Mouse (Mus musculus) frontal cortex, postnatal 14 days (tissue): ENCODE measurements around the gene Sash1.
A peak's percentile ranks its signal among the peaks of the same experiment; 100 is the strongest.

Experiments used
- DNase-seq, 2 experiments: peaks; one replicate each; pipeline ENCODE4 v3.0.0; 2022; ENCODE audit warnings: low spot score in 2 of 2

Gene Sash1

DNA sequence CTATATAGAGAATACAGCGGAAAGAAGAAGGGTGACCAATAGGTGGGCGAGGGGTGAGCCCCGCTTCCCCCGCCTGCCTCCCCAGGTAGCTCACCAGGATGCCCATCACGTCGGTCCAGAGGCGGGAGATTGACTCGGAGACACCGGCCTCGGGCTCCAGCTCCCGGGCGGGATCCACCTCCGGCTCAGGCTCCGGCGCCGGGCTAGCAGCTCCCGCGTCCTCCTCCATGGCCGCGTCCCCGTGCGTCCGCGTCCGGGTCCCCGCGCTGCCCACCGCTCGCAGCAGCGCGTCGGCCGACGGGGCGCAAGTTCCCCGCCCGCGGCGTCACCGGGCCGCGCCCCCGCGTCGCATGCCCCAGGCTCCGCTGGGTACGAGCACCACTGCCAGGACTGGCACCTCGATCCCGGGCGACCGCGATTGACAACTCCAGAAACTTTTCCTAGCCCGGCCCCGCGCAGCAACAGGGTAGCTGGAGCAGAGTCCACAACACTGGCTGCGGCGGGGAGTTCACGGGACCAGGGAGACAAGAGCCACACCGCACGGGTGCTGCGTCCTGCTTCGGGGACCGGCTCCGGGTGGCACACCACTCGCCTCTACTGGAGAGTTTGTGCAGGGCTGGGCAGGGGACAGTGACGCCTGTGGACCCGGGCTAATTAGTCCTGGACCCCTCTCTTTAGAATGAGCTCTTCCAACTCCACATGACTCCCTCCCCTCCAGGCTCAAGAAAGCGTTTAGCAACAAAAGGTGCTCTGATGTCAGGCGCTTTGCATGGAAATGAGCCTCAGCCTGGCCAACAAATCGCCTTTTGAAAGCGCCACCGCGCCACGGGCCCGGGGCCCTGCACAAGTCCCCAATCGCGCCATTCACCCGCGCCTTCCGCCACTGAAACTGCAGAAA is at the start of gene Sash1:
TSS of gene Sash1 (minus strand) at position 441 of the 898 bp plus-strand sequence.
- peak; percentile 65 to 67 for DNase-seq

DNA sequence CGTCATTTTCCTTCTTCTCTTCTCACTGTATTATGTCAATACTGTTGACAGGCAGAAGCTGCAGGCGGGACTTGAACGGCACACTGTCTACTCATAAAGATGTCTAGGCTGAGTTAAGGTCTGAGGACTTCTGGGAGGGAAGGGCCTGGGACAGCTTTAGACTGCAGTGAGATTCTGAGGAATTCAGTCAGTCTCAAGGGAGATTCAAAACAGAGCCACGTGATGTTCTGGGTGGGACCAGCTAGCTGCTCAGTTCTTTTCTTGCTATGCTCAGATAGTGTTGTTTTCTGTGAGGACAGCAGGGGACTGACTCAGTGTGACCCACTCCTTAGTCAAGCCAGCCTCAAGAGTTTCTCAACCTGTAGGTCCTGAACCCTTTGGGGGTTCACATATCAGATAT is 49.7 kb upstream of the Sash1 start:
- DNase-seq, result no peak

DNA sequence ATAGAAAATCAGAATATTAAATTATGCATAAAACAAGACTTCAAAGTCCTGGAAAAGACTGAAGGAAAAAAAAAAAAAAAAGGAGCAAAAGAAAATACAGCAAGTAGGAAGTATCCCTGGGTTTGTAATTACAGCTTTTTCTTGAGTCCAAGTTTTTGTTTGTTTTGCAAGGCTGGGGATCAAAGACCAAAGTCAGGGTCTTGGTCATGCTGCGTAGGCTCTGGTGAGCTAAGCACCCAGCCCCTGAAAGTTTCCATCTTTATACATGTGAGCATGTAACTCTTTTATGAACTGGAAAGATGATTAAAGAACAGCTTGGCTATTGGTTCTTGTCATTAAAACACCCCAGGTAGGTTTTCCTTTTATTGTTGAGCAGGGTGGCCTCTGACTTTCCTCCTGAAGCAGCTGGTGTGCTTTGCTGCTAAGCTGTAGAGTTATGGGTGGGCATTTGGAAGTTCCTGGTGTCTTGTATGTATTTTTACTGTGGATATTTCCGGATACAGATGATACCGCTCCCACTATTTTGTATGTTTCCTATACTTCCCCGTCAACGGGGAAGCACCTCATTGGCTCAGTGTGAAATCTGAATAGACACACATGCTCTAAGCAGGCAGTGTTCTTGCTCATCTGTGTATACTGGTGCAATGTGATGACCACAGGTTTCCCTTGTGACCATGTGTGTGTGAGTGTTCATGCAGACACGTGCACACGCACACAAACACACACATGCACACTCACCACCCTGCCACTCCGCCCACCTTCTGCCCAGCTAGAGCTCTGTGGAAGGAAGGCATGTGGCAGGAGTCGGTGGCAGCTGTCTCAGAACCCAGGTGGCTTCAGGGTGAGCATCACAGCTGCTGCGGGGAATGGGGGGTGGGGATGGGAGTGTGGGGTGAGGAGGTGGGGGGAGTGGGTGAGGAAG is 47.8 kb upstream of the Sash1 start:
- DNase-seq, result no peak

DNA sequence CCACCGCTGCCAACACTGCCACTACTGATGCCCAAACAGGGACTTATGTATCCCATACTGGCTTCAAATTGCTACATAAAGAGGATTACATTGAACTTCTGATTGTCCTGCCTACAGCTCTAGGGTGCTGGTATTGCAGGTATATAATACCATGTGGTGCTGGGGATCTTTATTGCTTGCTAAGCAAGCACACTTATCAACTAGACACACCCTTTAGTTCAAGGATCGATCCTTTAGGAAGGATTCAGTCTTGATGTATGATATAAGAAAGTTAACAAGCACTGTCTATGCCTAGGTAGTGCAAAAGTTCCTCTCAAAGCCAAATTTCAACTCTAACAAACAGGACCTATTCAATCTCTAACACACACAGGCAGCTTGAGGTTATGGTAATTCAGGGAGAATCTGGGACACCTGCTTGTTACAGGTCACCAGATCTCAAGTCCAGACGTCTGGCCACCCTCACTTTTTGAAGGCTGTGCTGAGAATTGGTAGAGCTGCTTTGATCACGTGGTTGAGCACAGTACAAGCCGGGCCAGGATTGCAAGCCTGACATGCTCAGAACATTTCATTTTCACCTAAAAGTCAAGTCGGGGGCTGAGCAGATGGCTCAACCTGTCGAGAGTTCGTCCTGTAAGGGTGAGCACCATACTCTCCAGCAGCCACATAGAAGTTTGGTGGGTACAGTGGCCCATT is 45.8 kb upstream of the Sash1 start:
- DNase-seq, result no peak

DNA sequence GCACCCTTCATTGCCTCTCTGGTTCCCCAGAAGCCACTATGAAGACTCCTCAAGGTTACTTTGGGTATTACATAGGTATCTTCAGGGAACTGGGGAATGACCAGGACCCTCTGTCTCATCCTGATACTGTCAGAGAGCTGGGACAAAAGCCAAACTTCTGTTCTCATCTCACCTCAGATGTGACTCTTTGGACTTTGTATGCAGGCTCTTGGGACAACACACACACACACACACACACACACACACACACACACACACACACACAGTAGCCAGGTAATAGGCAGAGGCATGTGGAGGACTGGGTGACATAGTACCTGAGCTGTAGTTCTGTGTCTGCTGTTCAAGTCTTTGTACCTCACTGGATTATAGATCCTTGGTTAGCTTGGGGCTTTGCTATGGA is 44.8 kb upstream of the Sash1 start:
- no peak for DNase-seq

DNA sequence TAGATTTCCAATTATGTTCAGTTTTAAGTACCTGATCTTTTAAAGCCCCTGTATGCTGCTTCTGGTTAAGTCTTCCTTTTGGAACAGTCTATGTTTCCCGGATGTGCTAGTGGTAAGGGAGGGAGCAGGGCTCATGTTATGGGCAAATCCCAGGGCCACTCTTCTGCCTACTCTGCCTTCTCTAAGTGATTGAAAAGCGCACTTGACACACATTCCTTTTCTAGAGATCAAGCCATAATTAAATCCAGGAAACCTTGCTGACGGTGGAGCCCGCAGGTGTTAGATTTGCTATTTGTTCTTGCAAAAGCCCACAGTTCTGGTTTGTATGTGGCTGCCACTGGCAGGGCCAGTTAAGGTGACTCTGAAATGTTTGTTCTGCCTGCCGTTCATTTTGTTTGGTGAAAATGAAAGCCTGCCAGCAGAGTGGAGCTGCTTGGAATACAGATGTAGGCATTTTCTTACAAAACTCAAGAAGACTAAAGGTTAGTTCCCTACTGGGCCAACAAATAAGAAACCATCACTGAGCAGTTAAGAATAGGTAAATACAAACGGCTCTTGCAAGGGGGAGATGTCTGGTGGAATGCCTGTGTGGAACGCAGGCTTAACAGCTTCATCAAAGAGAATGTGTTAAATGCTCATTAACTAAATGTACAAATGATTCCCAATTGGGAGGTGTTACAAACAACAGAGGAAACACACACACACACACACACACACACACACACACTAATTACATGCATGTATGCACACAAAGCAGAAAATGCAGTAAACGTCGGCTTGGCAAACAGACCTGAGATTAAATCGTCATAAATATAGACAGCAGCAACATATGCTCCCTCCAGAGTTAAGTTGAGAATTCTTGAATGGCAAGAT is 43.1 kb upstream of the Sash1 start:
- no peak for DNase-seq

DNA sequence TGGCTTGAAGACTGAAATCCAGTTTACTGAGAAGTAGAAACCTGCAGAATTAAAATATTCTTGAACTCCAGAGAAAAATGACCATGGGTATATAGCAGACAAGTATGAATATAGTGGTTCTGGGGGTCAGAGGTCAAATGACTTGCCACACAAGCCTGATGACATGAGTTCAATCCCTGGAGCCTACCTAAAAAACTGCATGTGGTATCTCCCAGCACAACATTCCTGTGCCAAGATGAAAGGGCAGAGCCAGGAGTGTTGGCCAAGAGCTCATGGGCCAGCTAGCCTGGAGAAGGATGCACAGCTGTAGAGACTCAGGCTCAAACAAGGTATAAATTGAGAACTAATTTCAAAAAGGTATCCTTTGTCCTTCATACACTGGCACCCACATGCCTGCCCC is 42.4 kb upstream of the Sash1 start:
- no peak for DNase-seq

DNA sequence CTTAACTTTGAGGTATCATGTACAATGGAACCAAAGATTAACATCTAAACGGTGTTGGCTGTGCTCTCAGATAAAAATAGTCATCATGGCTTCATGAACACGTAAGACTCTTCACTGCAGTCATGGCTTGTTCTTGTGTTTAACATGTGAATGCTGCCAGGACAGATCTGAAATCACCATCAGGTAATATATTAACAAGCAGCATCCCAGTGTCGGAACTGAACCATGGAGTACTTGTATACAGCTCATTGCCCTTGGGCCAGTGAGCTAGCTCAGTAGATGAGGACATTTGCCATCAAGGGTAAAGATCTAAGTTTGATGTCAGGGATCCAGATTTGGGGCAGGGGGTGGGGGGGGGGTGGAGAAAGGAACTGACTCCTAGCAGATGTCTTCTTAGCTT is 41.0 kb upstream of the Sash1 start:
- DNase-seq, result no peak

DNA sequence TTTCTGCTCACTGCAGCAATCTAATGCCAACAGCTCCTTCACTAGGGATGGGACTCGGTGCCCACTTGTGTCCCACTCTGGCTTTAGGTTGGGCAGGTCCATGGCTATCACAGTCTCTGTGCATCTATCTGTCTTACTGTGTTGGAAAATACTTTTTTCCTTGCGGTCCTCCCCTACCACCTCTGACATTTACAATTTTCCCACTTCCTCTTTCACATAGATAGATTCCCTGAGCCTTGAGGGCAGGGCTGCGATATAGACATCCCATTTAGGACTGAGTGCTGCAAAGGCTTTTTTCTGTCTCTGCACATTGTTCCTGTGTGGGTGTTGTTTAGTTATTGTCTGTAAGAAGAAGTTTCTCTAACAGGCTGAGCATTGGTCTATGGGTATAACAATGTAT is 40.4 kb upstream of the Sash1 start:
- DNase-seq, result no peak

DNA sequence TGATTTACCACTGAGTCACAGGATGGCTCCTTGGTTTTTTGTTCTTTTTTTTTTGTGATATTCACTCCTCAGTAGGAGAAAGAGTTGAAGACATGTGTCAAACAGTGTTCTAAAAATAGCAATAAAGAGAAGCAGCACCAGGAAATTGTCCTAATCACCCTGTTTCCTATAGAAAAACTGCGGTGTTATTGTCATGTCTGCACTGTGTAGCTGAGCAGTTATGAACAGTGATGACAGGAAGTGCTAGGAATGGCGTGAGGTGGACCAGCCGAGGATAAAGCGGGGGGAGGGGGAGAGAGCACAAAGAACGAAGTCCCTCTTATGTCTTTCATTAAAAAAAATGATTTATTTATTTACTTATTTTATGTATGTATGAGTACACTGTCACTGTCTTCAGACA is 39.4 kb upstream of the Sash1 start:
- no peak for DNase-seq

DNA sequence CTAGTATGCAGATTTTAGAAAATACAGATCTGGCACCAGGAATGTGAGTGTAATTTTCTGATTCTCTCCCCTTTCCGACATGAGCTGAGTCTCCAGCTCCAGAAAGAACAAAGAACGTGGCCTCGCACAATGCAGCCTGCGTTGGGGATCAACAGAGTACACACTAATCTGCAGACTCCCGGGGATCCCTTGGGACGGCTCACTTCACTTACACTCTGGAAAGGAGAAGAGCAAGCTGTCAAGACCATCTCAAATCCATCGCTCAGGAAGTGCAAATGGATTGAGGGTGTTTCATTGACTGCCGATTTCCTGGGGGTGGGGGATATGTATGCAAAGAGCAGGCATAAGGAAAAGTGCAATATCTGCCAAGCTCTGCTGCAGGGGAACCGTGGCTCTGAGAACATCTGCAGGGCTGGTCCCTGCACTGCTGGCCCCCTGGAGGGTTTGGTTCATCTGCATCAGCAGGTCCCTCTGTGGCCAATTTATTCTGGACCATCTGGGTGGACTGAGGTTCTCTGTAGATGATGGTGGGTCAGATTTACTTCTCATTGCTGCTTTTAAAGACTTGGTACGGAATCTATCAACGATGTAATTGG is 35.3 kb upstream of the Sash1 start:
- DNase-seq, result no peak

DNA sequence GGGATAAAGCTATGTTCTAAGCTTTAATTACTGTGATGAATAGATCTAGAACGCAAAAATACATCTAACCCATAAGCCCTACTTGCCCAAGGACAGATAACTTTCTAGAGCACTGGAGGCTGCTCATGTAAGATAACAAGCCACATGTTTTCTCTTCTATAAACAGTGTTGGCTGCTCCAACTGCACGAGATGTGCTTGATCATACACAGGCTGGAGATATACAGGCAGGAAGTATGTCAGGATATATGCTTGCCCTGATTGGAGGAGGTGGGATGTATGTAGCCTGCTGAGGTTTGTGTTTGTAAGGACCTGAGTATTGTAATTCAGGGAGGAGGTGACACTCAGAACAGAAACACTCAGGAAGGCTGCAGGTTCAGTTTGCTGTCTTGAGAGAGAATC is 31.9 kb upstream of the Sash1 start:
- DNase-seq, result no peak

DNA sequence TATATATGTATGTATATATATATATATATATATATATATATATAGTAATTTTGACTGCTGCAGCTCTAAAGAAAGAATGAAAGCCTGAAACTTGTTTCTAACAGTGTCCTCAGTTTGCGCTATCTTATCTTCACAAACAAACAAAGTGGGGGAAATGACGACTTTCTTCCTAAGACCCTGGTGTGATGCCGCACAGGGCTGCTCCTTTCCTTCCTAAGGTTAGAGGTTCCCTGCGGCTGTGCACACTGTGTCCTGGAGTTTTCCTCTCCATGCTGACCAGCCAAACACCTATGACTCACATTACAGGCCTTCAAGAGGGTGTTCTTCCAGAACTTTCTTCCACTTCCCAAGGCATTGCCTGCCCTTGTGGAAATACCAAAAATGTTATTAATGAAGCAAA is 31.5 kb upstream of the Sash1 start:
- no peak for DNase-seq

DNA sequence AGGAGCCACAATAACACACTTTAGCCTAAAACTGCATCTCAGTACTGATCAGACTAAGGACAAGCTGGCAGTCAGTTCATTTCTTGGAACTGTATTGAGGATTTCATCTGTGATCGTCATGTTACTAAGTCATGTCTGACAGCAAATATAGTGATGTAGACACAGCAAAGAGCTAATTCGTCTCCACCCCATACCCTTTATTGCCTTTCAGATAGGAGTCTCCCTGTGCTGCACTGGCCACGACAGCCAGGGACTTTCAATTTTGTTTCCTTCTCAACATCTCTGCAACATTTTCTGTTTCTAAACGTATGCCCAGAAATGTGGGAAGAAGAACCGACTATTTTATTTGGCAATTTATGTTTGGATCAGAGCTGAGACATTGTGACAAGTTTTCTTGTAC is 29.9 kb upstream of the Sash1 start:
- DNase-seq, result no peak

DNA sequence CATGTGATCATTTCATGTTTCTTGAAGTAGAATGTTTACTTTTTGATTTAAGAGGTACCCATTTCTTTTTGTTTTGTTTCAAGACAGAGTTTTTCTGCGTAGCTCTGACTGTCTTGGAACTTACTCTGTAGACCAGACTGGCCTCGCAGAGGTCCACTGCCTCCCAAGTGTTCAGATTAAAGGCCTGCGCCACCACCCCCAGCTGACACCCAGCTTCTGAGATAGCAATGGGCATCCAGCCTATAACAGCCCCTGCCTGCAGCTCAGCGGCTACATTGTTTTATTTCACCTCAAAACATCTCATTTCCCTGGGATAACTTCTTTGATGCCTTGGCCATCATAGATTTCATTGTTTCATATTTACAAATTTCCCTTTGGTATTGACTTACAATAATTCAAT is 28.0 kb upstream of the Sash1 start:
- DNase-seq, result no peak

DNA sequence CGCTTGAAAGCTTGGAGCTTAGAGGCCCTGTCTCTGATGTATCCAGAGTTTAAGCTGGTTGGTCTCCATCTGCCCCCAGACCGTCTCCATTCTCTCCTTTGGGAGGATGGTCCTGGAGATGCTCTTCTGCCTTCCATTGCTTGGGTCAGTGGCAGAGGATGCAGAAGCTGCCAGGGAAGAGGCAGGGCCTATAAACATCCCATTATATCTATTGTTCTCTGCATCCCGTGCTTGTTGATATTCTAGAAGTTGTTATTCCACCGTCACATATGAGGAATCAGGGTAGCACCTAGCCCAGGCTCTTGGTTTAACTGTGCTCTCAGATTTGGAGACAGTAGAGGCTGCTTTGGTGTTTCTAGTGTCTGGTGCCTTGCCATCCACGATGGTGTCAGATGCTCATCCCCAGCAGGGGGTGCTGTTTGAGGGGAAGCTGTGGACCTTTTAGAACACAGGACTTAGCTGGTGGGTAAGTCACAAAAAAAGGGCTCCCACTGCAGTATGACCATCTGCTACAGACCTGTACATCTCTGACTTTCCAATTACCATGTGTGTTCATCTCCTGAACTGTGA is 26.9 kb upstream of the Sash1 start:
- DNase-seq, result no peak

DNA sequence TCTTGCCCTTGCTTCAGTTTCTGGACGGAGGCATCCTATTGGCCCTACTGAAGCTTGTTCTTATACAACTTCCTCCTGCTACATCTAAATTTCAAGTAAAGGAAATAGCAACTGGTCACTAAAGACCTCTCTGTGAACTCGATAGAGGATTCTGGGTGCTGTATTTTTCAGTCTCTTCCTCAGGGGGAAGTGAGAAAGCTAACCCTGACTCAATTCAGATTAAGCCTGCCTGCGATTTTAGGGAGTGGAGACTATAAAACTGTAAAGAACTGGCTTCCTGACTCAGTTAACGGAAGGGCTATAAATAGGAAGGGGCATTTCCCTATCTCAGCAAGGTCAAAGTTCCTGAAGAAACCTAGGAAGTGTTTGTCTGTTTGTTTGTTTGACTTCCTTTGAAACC is 26.3 kb upstream of the Sash1 start:
- DNase-seq, result no peak

DNA sequence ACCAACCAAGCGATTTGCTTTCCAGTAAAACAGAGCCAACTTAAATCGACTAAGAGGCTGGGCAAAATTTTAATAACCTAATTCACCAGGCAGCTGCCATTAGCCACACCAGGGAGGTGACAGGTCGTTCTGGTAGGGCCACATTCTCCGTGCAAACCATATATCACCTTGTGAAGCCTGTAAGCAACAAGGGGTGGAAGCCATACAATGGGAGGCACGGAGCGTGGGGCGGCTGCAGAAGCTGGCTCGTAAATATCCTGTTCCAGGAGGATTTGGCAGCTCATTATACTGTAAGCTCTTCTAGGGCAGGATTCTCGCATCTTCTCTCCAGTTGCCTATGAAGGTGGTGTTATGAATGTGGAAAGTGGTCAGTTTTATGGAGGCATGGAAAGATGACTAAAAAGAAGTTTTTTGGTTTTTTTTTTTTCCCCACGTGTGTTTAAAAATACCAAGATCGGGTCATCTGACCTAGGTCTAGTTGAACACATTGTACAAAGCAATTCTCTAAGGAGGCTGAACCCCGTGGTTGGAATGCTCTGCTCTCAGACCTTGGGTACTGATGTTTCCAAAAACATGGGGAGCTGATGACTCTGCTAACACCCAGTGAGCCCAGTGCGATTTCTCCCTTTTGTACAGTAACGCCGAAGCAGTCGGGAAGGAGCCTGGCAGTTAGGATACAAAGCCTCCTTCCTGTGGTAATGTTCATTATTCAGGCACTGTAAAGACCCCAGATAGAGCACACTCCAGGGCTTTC is 24.5 kb upstream of the Sash1 start:
- no peak for DNase-seq

DNA sequence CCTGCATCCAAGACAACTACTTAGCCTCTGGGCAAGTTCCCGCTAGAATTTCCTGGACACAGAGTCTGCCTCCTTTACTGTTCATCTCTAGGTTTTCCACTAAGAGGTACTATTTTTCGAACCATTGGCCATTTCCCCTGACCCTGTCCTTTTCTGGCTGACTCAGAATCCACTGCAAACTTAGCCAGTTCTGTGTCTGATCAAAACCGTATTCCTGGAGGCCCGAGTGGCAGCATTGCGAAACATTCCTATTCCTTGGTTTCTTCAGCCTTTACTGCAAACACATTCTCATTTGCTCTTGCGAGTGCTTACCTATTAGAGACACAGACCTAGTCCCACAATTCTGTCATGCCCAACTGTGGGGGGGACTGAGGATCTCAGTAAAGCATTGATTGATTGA is 17.2 kb upstream of the Sash1 start:
- no peak for DNase-seq

DNA sequence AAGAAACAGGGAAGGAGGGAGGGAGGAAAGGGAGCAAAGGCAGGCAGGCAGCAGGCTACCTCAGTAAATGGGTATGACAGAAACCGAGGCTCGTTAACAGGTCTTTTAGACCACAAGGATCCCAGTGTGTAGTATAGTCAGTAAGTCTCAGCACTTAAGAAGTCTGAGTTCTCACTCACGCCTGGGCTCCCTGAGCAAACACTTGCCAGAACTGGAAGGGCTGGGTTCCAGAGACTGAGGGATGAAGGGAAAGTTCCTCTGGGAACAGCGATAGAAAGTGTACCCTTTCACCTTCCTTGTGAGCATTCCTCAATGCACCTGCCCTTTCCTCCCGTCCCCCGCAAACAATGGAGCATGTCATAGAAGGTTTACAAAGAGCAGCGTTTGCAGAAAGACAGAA is 16.5 kb upstream of the Sash1 start:
- no peak for DNase-seq
